Mouse (Mus musculus) c-Kit-positive CD71-negative TER-119-negative erythroid progenitor cells, embryonic 14.5 days (primary cell): ENCODE measurements at regions not wholly inside any gene's neighbourhood (a gene's known extent, or its start where the extent isn't known, plus 50 kb on each side); places are given as distances from the start of the nearest gene placed in this dataset.

Experiments used
- DNase-seq: peaks from one replicate; pipeline ENCODE4 v3.0.0-alpha.2; 2013; ENCODE audit warnings: low read depth

- no peak for DNase-seq
These were observed 79.9 kb upstream of the Tbca start for GRCm38 (mm10) chr13:94708786-94709185.

GRCm38 (mm10) chr13:94709691-94710573, 78.8 kb upstream of the Tbca start:
- DNase-seq, result no peak

DNA sequence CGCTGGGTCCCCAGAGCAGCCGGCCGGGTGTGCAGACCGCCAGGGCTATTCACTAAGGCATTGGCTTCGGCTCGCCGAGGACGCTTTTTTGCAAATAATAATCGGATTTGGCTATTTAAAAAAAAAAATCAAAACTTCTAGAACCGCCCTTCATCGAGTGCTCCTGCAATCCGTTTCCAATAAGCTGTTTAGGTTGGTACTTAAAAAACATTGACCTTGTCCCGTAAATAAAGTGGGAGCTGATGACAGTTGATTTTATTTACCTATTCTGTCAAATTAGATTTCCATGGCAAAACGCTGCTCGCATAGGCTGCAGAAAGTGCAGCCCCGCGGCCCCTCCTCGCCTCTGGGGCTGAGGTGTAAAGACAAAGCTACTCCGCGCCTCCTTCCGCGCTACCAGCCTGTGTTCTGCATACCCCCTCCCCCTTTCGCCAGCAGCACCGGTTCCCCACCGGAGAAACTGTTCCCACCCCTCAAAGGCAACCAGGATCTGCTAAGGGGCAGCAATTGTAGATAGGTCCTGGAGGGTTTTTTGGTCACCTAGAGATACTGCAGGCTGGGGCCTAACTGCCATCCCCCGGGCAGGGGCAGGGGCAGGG, 78.0 kb upstream of the Tbca start:
- DNase-seq, result no peak

- no peak for DNase-seq
These were observed 75.3 kb upstream of the Tbca start for GRCm38 (mm10) chr13:94713451-94713850.

- DNase-seq, result no peak
These were observed 67.1 kb upstream of the Tbca start for GRCm38 (mm10) chr13:94721625-94722024.
